Mouse (Mus musculus) spleen, postnatal 10 days (tissue): ENCODE measurements around the gene Gm48552.

ENCODE experiments used
- DNase-seq, 2 experiments: peaks; one replicate each; pipeline ENCODE4 v3.0.0; 2021 to 2022; ENCODE audit warnings: low spot score in 2 of 2

Gm48552 gene

GRCm38 (mm10) chr10:81360721-81361120 is 28.1 kb upstream of the Gm48552 start:
- DNase-seq = peak in 1 of 2 experiments; percentile 29

GRCm38 (mm10) chr10:81362336-81362949 is 26.4 kb upstream of the Gm48552 start:
- DNase-seq = peak; percentile 75 to 85

DNA sequence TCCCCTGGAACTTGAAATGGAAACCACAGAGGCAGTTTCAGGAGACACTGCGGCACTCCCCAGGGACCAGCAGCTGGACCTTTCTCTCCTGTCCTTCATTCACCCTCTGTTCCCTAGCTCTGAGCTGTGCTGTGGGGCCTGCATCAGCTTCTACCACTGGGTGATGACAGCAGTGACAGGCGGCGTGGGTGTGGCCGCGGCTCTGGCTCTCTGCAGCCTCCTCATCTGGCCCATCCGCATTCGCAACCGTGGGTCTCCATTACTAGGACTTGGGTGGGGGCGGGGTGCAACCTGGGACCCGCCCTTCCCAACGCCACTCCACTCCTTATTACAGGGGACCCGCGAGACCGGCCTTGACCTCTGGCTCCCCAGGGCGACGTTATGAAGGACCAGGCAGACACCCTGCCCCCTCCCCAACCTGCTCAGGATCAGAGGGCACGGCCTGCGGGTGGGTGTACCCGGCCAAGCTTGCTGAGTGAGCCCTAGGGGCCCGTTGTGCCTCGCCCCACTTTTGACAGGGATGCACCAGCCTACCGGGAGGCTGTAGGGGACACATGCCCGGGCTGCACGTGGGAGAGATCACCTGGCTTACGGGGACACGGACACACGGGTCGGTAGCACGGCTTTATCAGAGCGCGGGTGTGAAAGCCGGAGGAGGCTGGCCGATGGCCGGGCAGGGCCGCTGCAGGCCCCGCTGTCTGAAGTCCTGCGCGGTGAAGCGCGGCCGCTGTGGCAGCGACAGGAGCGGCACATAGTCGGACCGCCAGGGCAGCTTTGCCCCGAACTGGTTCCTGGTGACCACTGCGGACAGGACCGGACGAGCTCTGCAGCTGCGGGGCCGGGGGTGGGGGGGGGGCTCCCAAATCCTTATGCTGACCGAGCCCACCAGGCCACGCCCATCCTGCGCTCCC is 25.1 kb upstream of the Gm48552 start:
- peak in 1 of 2 experiments; percentile 49 for DNase-seq

- DNase-seq = peak in 1 of 2 experiments; percentile 45
These were observed 24.1 kb upstream of the Gm48552 start for GRCm38 (mm10) chr10:81364666-81365065.

GRCm38 (mm10) chr10:81365073-81365472 is 23.7 kb upstream of the Gm48552 start:
- peak in 1 of 2 experiments; percentile 43 for DNase-seq

GRCm38 (mm10) chr10:81365672-81366476 is 22.9 kb upstream of the Gm48552 start, which contains the start of gene 4930404N11Rik:
4930404N11Rik (minus strand) TSS chr10:81365816.
- peak; percentile 47 to 49 for DNase-seq

DNA sequence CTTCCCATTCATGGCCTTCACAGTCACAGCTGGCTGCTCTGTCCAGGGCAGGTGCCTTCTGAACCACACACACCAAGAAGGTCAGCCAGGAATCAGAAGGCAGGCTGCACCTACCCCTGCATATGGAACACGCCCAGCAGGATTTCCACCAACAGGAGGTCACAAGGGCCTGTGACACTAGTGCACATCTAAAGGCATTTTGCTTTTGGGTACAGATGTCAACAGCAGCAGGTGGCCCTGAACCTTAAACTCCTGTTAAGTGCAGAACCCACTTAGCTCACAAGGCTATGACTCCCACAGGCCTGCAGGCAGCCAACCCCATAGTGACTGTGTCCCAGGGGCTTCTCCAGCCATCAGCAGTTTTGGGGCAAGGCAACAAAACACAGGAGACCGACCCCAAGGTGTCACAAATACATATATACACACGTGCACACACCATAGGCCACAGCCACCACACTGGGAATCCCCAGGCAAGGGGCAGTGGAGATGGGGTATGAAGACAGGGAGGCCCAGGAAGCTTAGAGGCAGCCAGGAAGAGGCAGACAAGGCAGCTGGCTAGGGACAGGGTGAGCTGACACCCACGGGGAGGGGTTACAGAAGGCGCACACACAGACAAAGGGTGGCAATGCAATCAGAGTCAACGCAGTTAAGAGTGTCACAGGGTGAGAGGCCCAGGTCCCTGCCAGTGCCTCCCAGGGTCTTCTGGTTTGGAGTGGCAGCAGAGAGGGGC is 22.2 kb upstream of the Gm48552 start:
- DNase-seq = peak in 1 of 2 experiments; percentile 34

- no peak for DNase-seq
These were observed 21.7 kb upstream of the Gm48552 start for GRCm38 (mm10) chr10:81367207-81367495.

DNA sequence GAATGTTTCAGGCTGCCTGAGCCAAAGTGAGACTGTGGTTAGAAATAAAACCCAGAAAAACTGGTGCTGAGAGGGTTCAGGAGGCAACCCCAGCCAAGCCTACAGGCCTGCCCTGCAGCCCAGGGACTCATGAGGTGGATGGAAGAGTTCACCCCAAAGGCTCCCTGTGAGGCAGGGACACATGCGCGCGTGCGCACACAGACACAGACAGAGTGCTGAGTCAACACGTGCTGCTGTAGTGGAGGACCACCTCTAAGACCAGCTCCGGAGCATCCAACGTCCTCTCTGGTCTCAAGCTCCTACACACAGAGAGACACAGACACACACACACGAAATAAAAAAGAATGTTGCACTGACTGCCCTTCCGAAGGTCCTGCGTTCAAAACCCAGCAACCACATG is 13.5 kb upstream of the Gm48552 start:
- DNase-seq = no peak

DNA sequence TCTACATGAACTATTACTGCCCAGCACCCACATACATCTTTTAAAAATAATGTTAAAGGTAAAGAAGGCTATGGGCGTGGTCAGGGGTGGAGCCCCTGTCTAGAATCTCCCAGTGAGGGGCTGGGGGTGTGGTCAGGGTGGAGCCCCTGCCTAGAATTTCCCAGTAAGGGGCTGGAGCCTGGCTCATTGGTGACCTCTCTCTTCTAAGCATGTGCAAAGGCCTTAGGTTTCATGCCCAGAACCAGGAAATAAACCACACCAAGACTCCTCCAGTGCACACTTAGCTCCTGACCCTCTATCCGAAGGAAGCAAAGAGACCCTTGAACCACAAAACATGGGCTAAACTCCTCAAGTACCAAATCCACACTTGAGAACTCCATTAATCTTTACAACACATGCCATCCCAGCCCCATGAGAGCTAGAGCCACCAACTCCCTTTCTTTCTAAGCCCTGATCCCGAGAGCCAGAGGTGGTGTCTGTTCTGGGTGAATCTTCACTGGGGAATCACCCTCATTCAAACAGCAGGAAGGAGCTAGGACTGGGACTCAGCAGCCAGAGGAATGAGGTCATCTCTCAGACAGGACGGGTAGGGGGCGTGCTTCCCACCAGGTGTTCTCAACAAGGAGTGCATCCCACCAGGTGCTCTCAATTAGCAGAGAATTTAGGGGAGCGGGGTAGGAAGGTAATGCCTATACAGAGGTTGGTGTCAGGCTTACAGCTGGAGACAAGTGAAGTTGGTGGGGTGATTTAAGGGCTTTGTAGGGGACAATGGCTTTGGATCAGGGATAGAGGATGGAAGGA is 12.0 kb upstream of the Gm48552 start:
- peak; percentile 70 to 72 for DNase-seq

DNA sequence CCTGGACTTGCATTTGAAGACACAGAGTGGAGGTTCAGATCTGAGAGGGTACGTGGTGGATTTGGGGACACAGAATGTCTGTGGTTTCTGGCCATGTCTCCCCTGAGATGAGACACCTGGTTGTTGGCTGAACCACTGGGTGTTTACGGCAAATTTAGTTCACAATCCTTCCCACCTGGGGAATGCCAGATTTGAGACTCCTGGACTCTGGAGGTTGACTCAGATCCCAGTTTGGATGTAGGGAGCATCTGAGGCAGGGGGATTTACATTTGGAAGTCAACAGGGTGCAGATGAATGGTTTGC is 11.5 kb upstream of the Gm48552 start:
- DNase-seq = peak in 1 of 2 experiments; percentile 26

- peak in 1 of 2 experiments; percentile 56 for DNase-seq
These were observed 10.8 kb upstream of the Gm48552 start, which contains the start of gene Fzr1 for GRCm38 (mm10) chr10:81377793-81378552. Fzr1 (minus strand) TSS chr10:81378516.

GRCm38 (mm10) chr10:81378553-81379182 is 10.1 kb upstream of the Gm48552 start:
- peak; percentile 100 for DNase-seq

GRCm38 (mm10) chr10:81379183-81379553 is 9.6 kb upstream of the Gm48552 start:
- peak in 1 of 2 experiments; percentile 57 for DNase-seq

- DNase-seq = peak in 1 of 2 experiments; percentile 54
These were observed 8.9 kb upstream of the Gm48552 start for GRCm38 (mm10) chr10:81379809-81380378.

- peak; percentile 89 to 94 for DNase-seq
These were observed 6.8 kb upstream of the Gm48552 start for GRCm38 (mm10) chr10:81382039-81382438.

DNA sequence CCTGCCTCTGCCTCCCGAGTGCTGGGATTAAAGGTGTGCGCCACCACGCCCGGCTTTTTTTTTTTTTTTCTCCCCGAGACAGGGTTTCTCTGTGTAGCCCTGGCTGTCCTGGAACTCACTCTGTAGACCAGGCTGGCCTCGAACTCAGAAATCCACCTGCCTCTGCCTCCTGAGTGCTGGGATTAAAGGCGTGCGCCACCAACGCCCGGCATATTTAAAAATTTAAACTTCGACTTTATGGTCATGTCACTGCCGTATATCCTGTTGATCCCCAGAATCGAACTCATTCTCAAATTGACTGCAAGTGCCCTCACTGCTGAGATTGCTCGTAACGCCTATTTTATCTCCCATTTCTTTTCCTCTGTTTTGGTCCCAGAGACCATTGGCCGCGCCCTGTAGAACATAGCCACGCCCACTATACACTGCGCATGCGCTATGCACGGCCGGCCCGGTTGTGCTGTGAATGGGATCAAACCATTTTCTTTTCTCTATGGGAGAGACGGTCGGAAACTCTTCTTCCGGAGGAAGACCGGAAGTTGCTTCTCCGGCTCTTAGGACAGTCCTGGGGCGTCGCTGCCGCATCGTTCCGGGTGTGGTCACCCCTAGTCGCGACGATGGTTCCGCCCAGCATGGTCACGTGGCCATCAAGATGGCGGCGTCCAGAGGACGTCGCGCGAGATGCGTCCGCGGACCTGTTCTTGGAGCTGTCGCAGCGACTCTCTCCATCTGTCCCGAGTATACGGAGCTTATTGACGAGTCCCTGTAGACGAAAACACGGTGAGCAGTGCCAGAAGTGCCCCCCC is 4.8 kb upstream of the Gm48552 start, which contains the start of the genes Dohh and Gm48551:
Gene Dohh (plus strand): TSS at position 627 of the 803 bp plus-strand sequence.
Gene Gm48551 (plus strand): TSS at position 665 of the 803 bp plus-strand sequence.
- DNase-seq = peak; percentile 100

DNA sequence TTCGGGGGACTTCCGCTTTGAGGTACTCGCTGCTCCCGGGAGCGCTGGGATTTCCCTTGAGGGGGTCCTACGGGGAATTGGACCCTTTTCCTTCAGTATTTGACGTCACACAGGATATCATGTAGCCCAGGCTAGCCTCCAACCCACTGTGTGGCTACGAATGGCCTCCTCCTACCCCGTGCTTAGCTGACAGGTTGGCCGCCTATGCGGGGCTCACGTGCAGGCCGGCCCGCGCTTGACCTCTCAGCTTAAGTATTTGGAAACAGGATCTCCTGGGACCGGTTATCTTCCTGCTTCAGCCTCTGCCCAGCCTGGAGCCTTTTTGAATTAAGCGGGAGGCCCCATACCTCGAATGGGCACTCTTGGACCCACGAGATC is 4.2 kb upstream of the Gm48552 start:
- DNase-seq = no peak
